Mouse (Mus musculus) cortical plate, adult 2 months (tissue): ENCODE measurements at regions not wholly inside any gene's neighbourhood (a gene's known extent, or its start where the extent isn't known, plus 50 kb on each side); places are given as distances from the start of the nearest gene placed in this dataset.

Experiments used
- CTCF ChIP-seq: fragments of 200-500 bp; IDR thresholded peaks from 2 replicates; pipeline ENCODE4 v1.5.1; 2011; ENCODE audit warnings: mild to moderate bottlenecking, control low read depth, low read length; ENCODE audit not compliant: insufficient read depth; ENCODE audit errors: extremely low read depth
- POLR2A ChIP-seq: fragments of 200-500 bp; IDR thresholded peaks from 2 replicates; pipeline ENCODE4 v1.6.1; 2011; ENCODE audit warnings: mild to moderate bottlenecking, low read length, control low read depth; ENCODE audit not compliant: insufficient read depth; ENCODE audit errors: extremely low read depth

DNA sequence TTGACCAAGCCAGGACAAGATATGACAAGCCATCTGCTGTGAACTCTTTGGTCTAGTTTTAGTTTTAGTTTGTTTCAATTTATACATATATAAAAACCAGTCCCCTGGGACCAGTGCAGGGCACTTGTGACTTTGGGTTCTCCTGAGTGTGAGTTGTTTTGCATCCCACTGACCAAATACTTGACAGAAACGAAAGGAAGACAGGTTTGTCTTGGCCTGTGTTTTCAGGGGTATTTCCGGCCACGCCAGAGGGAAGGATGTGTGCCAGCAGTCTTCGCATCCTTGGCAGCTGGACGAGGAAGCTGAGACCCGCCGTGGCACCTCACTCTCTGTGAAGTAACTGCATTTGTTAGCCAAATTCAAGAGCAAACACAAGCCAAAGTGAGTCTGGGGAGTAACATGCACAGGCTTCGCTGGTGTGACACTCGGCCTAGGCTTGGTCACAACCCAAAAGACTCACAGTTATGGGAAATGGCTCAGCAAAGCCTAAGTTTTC is 101.5 kb upstream of the Egln3 start:
- TF ChIP-seq POLR2A (no peak), CTCF (no peak)
